Mouse (Mus musculus): ENCODE measurements around the gene Acacb.

- no peak for TF ChIP-seq CTCF (IDR thresholded peaks at IDR 0.05; ENCODE audit: control insufficient read depth, insufficient read depth, insufficient replicate concordance, low read depth, low read length)
- no peak for TF ChIP-seq POLR2A (IDR thresholded peaks at IDR 0.05; ENCODE audit: control insufficient read depth, low read depth, low read length)
Measured at GRCm38 (mm10) chr5:114138277-114139164, 7.8 kb upstream of the Acacb start.

All from testis, adult 2 months (tissue).